Mouse (Mus musculus) regulatory T cell (primary cell): Measurements from ENCODE around the gene Lyve1.

ENCODE experiments used
- in situ Hi-C: fragments of 300-600 bp; cut with MboI, MseI; formaldehyde crosslinking; loops from one replicate; pipeline ENCODE4 v1.15.1; 2025; ENCODE audit warnings: high pct_unique_total_duplicates

Gene Lyve1

GRCm38 (mm10) chr7:110854519-110854918 is 8.5 kb downstream of the Lyve1 start:
- in situ Hi-C loops: no loop called here

GRCm38 (mm10) chr7:110853611-110854010 is 9.4 kb downstream of the Lyve1 start:
- in situ Hi-C loops: no loop called here

- in situ Hi-C loops: no loop called here
Measured at GRCm38 (mm10) chr7:110851541-110852203, 11.4 kb downstream of the Lyve1 start.

GRCm38 (mm10) chr7:110848371-110848770 is 14.7 kb downstream of the Lyve1 start:
- in situ Hi-C loops: loop anchor here (5.0 kb wide), 1 partner anchor 224 kb away; no protein-coding TSS in a partner anchor

- in situ Hi-C loops: loop anchor here (5.0 kb wide), 1 partner anchor 225 kb away; no protein-coding TSS in a partner anchor
Measured at GRCm38 (mm10) chr7:110847321-110847720, 15.7 kb downstream of the Lyve1 start.

- in situ Hi-C loops: no loop called here
Measured at GRCm38 (mm10) chr7:110843916-110844874, 18.8 kb downstream of the Lyve1 start, which contains the start of gene Rnf141. TSS of gene Rnf141 (minus strand) at chr7:110844457.

GRCm38 (mm10) chr7:110840332-110840731 is 22.7 kb downstream of the Lyve1 start:
- in situ Hi-C loops: no loop called here

GRCm38 (mm10) chr7:110834522-110834921 is 28.5 kb downstream of the Lyve1 start:
- in situ Hi-C loops: no loop called here

- in situ Hi-C loops: no loop called here
Measured at GRCm38 (mm10) chr7:110834018-110834417, 29.0 kb downstream of the Lyve1 start.

GRCm38 (mm10) chr7:110833024-110833423 is 30.0 kb downstream of the Lyve1 start:
- in situ Hi-C loops: no loop called here

- in situ Hi-C loops: no loop called here
Measured at GRCm38 (mm10) chr7:110823995-110824953, 38.8 kb downstream of the Lyve1 start.

GRCm38 (mm10) chr7:110823593-110823992 is 39.4 kb downstream of the Lyve1 start:
- in situ Hi-C loops: no loop called here

GRCm38 (mm10) chr7:110823076-110823475 is 40.0 kb downstream of the Lyve1 start:
- in situ Hi-C loops: no loop called here

- in situ Hi-C loops: no loop called here
Measured at GRCm38 (mm10) chr7:110822055-110822454, 41.0 kb downstream of the Lyve1 start.

GRCm38 (mm10) chr7:110821653-110822052 is 41.4 kb downstream of the Lyve1 start:
- in situ Hi-C loops: no loop called here

GRCm38 (mm10) chr7:110821068-110821467 is 42.0 kb downstream of the Lyve1 start:
- in situ Hi-C loops: no loop called here

- in situ Hi-C loops: no loop called here
Measured at GRCm38 (mm10) chr7:110818787-110819350, 44.2 kb downstream of the Lyve1 start.

GRCm38 (mm10) chr7:110818206-110818605 is 44.8 kb downstream of the Lyve1 start:
- in situ Hi-C loops: no loop called here

- in situ Hi-C loops: no loop called here
Measured at GRCm38 (mm10) chr7:110816037-110816436, 47.0 kb downstream of the Lyve1 start.

GRCm38 (mm10) chr7:110813983-110814382 is 49.1 kb downstream of the Lyve1 start:
- in situ Hi-C loops: loop anchor here (5.0 kb wide), 1 partner anchor 113 kb away; no protein-coding TSS in a partner anchor

GRCm38 (mm10) chr7:110811529-110811928 is 51.5 kb downstream of the Lyve1 start:
- in situ Hi-C loops: loop anchor here (5.0 kb wide), 1 partner anchor 116 kb away; no protein-coding TSS in a partner anchor
